Mouse (Mus musculus) adrenal gland, adult 18-20 months (tissue): ENCODE results near the gene Cfap43. TPM values are rescaled to one million over a fixed set of nuclear protein-coding genes. Genes with fewer than 3 reads are reported as not detected.

ENCODE experiments used
- DNase-seq, 2 experiments: peaks; one replicate each; pipeline ENCODE4 v3.0.0; 2021 to 2022; ENCODE audit warnings: low spot score in 2 of 2
- total RNA-seq, 2 experiments: library from RNA; stranded (reverse); gene quantifications; 1 replicate in 1 of 2; 2 replicates in 1 of 2; pipeline ENCODE4 v1.2.3; 2021

Cfap43 gene
- total RNA-seq, 2 experiments from 2014 or later, result not detected

- DNase-seq, result no peak
Measured at GRCm38 (mm10) chr19:47812091-47812490, 107.0 kb downstream of the Cfap43 start.

DNA sequence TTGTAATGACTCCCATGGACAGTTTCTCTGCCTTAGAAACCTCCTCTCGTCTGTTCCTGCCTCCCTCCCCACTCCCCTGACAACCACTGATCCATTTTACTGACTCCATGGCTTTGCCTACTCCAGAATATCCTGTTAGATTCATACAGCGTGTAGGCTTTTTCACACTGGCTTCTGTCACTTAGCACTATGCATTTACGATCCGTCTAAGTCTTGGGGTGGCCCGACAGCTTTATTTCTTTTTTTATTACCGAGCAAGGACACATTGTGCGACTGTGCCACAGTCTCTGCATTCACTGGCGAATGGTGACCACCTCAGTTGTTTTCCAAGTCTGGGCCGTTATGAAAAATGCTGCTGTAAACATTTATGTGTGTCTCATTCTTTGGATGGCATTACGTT is 120.5 kb downstream of the Cfap43 start:
- no peak for DNase-seq

- no peak for DNase-seq
Measured at GRCm38 (mm10) chr19:47796699-47797098, 122.4 kb downstream of the Cfap43 start.

DNA sequence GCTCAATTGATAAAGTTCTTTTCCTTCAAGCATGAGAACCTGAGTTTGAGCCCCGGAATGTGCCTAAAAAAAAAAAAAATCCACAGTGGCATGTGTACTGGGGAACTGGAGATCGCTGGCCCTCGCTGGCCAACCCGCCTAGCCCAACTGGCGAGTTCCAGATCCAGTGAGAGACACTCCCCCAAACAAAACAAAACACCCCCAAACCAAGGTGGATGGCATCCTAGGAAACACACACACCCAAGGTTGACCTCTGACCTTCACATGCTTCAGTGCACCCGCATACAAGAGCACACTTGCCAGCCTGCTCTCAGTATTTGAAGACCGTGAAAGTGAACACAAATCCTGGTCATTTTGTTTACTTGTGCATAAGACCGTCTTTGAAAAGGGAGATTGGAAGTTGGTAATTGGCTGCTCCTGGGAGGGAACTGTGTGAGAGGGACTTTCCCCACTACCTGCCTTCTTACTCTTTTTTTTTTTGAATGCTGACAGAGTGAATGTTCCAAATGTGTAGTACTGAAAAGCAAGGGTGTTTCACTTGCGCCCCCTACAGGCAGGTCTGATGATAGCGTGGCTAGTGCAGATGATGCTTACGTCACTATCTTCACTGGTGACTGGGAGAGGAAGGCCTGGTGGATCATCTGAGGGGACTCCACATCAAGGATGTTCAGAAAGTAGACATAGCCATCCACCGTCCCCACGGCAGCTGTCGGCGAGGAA is 123.9 kb downstream of the Cfap43 start:
- DNase-seq, result peak; percentile 59 to 74

GRCm38 (mm10) chr19:47794331-47794730 is 124.8 kb downstream of the Cfap43 start:
- DNase-seq, result no peak

- DNase-seq, result no peak
Measured at GRCm38 (mm10) chr19:47790316-47791020, 128.6 kb downstream of the Cfap43 start.

GRCm38 (mm10) chr19:47783898-47784297 is 135.2 kb downstream of the Cfap43 start:
- DNase-seq, result no peak

DNA sequence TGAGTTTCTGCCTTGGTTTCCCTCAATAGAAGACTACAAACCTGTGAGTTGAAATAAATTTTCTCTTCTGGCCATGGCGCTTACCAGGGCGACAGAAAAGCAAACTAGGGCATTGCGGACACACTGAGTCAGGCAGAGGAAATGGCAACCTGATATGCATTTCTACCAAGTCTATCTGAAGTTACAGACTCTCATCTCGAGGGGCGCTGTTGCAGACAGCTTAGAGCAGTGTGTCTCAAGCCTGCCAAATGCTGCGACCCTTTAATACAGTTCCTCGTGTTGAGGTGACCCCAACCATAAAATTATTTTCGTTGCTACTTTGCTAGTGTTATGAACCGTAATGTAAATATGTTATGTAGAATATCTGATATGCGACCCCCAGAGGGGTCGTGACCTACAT is 138.1 kb downstream of the Cfap43 start:
- DNase-seq, result no peak

- DNase-seq, result no peak
Measured at GRCm38 (mm10) chr19:47780145-47780544, 138.9 kb downstream of the Cfap43 start.

DNA sequence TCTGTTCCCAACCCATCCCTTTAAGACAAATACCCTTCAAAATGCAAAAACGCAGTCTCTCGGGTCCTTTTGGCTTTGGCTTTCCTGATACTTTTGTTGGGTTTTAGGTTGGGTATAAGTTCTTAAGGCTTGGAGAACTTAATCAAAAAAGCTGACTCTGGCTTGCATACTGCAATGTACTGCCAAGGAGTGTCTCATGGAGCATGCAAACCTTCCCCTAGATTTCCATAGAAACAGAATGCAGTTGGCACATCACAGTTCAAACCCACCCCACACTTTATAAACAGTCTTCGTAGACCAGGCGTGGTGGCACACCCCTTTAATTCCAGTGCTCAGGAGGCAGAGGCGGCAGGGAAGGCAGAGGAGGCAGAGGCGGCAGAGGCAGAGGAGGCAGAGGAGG is 141.2 kb downstream of the Cfap43 start:
- DNase-seq, result no peak

GRCm38 (mm10) chr19:47755625-47756024 is 163.5 kb downstream of the Cfap43 start:
- DNase-seq, result no peak

- no peak for DNase-seq
Measured at GRCm38 (mm10) chr19:47754931-47755330, 164.2 kb downstream of the Cfap43 start.

- no peak for DNase-seq
Measured at GRCm38 (mm10) chr19:47753921-47754320, 165.2 kb downstream of the Cfap43 start.

- no peak for DNase-seq
Measured at GRCm38 (mm10) chr19:47752456-47752855, 166.6 kb downstream of the Cfap43 start.

DNA sequence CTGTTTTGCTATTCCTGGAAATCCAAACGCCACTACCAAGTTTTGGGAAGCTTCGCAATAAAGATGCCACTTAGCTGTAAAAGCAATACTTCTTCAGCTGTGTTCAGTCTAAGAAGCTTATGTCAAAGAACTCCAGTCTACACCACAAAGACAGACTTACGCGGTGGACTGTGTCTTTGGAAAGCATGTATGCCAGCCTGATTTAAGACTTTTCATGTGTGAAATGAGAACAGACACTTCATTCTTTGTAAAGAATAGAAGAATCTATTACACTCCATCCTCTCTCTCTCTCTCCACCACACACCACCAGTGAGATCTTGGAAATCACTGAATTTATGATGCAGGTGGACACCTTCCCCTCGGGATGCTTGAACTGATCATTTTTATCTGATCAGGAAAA is 168.7 kb downstream of the Cfap43 start:
- DNase-seq, result no peak

DNA sequence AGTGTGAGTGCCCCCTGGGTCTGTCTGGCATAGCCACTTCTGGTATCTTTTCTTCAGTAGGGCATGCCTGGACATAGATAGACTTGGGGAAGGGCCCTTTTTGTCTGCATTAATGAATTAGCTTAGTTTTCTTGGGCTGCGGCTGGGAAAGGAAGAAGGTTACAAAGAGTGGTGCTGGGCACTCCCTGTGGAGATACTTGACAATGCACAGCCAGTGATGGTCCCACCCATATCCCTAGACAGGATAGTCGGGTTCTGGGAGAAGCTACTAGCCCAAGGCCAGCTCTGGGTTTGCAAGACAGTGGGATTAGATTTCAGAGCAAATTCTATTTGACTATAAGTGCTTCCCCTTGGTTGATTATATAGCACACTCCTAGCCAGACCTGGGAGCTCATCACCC is 170.1 kb downstream of the Cfap43 start:
- no peak for DNase-seq

DNA sequence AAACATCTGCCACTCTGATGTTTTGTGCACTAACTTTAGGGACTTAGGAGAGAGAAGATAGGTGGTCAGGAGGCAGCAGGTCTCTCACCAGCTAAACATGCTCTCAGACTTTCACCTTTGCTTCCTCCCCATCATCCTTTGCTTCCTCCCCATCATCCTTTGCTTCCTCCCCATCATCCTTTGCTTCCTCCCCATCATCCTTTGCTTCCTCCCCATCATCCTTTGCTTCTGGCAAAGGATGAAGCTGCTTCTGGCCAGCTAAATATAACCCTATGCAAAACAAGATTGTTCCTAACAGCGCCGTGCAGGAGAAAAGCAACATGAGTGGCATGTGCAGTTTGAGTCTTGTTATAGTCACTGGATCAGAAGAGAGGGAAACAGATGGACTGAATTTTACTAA is 172.0 kb downstream of the Cfap43 start:
- no peak for DNase-seq

DNA sequence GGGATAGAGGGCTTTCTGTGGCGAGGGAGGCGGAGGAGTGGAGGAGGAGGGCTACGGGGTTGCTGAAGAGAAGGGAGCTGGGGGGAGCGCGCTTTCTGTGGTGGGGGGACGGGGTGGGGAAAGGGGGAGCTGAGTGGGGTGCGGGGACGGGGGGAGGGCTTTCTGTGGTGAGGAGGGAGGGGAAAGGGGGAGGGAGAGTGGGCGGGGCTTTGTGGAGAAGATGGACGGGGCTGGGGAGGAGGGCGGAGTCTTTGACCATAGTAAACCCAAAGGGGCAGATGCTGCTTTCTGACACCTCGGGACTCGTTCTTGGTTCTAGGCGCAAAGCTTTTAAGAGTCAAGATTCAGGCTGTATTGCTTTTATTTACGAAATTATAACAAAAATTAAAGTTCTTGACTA is 187.2 kb downstream of the Cfap43 start:
- DNase-seq, result peak; percentile 51 to 61

DNA sequence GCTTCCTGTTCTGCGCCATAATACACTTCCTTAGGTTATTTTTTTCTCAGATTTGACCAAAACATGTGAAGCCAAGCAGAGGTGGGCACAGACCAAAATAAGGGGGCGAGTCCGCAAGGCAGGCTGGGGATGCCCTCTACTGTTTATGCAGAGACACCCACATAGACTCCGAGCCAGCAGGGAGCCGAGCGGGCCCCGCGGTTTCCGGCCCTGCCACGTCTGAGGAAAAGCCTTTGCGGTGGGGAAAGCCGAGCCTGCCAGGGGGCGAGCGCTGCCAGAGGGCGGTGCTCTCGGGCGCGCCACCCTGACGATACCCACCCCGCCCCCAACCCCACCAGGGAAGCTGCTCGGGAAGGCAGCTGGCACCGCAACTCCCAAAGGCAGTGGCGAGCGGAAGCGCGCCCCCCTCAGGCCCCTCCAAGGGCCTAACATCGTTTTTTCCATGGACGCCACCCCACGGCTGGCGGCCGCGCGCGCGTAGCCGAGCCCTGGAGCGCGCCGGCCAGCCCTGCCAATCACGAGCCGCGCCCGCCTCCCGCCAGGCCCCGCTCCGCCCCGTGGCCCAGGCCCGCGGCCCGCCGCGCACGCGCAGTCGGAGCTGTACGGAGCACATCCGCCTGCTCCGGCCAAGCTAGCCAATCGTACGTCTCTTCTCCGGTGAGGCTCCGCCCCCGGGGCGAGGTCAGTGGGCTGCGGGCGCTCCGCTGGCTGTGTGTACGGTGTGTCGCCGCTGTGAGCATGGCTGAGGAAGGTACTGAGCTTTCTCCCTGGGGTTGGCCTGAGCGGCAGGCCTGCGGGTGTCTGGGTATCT is 187.8 kb downstream of the Cfap43 start, which contains the start of gene Sfr1:
TSS of gene Sfr1 (plus strand) at position 612 of the 811 bp plus-strand sequence.
- DNase-seq, result peak; percentile 99

- peak; percentile 46 to 48 for DNase-seq
Measured at GRCm38 (mm10) chr19:47730691-47731070, 188.4 kb downstream of the Cfap43 start.

GRCm38 (mm10) chr19:47725643-47726140 is 193.4 kb downstream of the Cfap43 start:
- DNase-seq, result no peak

- DNase-seq, result no peak
Measured at GRCm38 (mm10) chr19:47724903-47725302, 194.2 kb downstream of the Cfap43 start.
